Mouse (Mus musculus) frontal cortex, postnatal 36 days (tissue): Measurements from ENCODE around the gene Pde8a.
A peak's percentile ranks its signal among the peaks of the same experiment; 100 is the strongest.

ENCODE experiments used
- DNase-seq, 2 experiments: peaks; one replicate each; pipeline ENCODE4 v3.0.0; 2022; ENCODE audit warnings: low spot score in 2 of 2

Gene Pde8a

DNA sequence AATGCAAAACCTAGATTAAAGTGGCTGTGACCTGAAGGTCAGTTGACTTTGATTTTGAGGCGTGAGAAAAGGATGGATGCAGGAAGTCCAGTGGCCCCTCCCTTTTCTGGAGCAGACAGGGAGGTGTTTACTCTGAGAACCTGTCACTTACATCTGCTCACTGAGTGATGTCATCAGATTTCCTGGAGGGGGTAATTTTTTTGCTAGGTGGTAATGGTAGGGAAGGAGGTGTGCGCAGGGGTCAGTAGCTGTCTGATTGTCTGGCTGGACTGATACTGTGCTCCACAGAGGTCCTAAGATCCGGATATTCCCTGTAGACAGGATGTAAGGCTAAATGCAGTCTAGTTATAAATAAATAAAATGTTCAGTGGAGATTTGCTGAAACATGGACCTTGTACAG lies 59.5 kb downstream of the Pde8a start:
- DNase-seq: no peak

DNA sequence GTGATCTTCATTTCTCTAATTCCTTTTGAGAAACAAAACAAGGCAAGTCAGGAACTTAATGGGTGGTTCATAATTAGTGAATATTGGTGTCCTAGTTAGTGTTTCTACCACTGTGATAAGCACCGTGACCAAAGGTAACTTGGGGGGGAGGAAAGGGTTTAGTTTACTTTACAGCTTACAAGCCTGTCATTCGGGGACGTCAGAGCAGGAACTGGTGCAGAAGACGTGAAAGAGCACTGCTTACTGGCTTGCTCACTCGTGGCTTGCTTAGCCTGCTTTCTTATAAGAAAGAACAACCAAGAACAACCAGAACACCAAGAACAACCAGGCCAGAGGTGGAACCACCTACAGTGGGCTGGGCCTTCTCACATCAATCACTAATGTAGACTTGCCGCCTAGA lies 65.6 kb downstream of the Pde8a start:
- DNase-seq: no peak

DNA sequence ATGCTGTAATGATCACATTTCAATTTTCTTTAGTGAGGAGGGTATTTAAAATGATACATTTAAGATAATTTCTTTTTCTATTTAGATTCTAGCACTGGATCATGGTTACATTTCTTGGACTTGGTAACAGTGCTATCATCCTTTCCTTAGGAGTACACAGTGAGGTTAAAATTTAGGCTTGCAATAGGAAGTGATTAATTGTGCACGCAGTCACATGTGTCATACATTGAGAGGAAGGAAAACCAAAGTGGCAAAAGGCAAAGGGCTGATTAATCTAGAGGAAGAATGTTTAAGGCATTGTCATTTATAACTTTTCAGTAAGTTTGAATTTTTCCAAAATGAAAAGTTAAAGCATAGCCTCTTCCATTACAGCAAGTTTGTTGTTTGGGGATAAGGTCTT lies 67.8 kb downstream of the Pde8a start:
- DNase-seq: no peak

DNA sequence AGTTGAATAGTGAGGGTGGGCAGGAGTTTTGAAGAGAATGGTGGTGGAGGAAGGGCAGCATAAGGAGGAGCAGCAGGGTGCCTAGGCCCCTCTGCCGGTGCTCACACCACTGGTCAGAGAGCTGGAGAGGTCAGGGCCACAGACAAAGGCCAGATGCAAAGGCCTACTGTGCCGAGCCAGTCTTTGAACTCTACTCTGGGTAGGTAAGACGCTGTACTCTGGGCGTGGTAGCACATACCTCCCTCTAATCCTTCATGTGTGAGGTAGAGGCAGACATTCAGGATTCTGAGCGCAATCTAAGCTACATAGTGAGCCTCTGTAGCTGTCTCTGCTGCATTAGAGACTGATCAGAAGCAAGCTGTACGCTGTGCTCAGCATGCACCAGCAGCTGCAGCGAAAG lies 73.1 kb downstream of the Pde8a start:
- no peak for DNase-seq

DNA sequence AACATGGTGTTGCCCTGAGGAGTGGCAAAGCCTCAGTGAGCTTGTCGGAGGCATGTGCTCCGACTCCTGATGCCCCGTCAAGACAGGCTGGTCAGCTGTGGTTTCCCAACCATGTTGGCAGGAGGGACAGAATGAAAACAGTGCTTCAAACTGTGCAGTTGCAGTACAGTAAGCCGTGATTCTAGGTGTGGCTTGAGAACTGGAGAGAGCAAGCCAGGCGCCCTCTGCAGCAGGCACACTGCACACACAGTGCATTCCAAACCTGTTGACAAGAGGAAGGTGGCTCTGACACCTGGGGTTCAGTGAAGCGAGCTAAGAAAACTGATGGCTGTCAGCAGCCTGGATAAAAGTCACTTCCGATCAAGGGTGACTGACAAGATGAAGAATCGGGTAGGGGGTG lies 73.5 kb downstream of the Pde8a start:
- DNase-seq: no peak

DNA sequence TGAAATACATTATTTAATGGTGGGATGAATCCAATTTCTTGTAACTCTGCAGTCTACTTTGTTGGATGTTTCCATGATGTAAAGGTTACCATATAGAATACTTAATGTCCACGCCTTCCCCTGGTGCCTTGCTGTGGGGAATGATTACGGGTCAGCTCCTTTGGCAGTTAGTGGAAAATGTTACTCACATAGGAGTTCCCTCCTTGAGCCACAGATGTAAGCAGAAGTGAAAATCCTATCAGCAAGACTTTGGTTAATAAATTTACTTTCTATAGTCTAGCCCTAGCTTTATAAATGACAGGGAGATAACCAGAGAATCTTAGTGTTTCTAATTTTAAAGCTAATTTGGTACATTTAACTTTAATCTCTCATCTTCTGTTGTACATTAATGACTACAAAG lies 81.8 kb downstream of the Pde8a start:
- no peak for DNase-seq

DNA sequence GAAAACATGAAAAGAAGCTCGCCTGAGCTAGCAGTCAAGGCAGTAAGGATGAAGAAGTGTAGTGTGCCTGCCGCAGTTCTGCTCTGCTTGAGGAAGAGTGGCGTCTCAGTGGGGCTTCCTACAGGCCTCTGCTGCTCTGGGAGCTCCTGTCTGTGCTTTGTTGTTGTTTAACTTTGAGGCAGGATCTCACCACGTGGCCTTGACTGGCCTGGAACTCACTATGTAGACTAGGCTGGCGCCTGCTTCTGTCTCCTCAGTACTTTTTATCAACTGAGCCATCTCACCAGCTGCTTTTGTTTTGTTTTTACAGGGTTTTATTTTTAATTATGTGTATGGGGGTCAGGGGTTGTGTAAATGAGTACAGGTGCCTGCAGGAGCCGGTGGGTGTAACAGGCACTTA lies 84.8 kb downstream of the Pde8a start:
- DNase-seq: no peak

DNA sequence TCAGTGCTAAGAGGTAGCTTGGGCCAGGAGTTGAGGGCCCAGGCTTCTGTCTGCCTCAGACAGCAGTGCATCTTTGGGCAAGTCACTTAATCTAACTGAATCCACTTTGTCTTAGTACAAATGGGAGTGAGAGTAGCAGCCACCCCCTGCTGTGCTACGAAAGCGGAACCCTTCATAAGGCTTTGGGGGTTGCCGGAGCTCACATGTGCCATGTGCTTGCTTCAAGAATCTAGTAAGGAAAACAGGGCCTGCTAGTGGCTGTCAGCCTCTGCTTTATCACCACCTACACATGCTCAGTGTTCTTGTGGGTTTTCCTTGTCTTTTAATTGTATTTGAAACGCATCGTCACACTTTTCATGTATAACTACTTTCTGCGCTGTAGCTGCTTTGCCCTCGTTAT lies 87.9 kb downstream of the Pde8a start:
- DNase-seq: no peak

DNA sequence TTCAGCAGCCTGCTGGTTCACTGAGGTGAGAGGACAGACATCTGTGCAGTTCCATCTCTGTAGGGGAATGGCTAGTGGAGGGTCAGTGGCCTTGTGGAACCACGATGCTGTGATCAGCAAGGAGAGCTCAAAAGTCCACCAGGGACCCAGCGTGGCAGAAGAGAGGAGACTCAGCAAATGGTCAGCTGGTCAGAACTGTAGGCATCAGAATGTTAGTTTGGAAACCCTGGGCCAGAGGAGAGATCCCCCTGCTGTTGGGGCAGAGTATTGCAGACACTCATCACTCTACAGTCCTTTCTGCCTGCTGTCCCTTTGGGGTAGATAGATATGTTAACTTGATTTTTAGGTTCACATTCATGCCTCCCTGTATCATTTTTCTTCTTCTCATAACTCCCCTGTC lies 90.3 kb downstream of the Pde8a start:
- no peak for DNase-seq

DNA sequence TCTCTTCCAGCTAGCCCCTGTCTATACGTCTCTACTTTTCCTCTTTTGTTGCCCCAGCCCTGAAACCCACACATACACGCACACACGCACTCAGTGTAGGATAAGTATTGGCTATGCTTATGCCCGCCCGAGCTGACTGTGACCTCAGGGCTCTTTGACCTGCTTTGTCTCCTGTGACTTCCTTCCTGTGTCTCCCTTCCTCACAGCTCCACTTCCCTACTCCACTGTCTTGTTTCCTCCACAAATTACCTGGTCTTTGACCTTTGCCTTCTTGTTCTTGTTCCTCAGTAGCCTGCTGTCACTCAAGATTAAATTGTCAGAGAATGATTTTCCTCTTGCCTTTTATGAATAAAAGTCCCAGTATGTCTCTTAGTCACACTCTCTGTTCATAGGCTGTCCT lies 90.7 kb downstream of the Pde8a start:
- no peak for DNase-seq

DNA sequence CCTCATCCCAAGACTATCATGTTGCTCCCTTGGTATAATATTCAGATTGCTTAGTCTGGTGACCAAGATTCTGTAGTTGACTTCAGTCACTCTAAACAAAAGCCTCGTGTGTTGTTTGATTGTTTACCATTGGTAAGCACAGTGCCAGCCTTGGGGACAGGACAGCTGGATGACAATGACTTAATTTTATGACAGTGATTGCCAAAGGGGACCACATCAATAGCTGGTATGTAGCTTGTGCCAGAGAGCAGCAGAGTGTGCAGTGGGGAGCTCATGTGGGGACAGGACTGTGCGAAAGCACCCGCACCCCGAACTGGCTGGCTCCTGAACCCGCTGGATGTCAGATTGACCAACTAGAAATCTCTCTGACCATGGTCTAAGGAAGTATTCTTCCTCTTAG lies 91.3 kb downstream of the Pde8a start:
- no peak for DNase-seq

DNA sequence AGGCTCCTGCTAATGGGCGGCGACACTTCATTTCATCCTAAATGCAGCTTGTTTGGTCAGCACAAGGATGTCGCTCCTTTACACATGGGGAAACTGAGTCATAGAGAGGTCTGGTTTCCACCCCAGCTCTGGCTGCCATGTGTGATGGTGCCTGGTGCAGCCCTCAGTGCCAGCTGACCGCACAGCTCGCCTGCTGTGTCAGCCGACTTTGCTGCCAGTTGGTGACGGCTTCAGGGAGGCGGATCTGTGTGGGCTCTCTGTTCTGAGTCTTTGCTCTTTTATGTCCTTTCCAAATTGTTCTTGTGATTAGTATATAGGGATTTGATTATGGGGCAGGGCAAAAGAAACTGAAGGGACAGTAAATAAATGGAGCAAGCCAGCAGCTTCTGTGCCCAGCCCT lies 94.3 kb downstream of the Pde8a start:
- DNase-seq: peak in 1 of 2 experiments; percentile 15

DNA sequence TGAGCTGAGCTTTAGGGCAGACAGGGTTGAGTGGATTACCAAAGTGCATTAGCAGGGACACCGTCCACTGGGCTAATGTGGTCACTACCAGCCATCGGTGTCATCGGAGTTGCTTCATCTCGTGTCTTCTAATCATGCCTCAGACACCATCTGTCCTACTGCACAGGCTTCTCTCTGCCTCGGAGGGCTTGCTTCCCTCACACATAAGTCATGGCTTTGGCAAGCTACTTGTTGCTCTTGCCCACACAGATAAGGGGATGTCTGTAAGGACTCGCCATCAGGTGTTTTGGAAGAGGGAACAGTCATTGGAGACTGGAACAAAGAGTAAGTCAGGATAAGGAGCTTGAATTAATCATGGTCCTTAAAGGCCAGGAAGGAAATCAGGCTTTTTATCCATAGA lies 95.9 kb downstream of the Pde8a start:
- DNase-seq: no peak

DNA sequence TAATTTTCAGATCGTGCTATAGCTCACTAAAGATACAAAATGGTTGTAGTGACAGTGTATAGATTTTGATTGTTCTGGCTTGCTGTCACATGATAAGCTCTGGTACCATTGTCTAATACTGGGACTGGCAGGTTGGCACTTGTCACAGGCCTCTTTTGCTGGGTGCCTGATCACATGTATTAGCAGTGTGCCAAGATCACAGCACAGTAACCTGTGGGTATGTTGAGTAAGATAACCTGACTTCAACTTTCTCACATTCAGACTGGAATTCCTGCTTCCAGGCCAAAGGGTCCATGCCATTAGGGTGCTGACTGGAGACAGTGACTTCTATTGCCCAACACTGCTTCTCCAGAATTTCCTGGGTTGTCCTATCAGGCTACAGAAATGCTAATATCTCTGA lies 97.7 kb downstream of the Pde8a start:
- DNase-seq: no peak

DNA sequence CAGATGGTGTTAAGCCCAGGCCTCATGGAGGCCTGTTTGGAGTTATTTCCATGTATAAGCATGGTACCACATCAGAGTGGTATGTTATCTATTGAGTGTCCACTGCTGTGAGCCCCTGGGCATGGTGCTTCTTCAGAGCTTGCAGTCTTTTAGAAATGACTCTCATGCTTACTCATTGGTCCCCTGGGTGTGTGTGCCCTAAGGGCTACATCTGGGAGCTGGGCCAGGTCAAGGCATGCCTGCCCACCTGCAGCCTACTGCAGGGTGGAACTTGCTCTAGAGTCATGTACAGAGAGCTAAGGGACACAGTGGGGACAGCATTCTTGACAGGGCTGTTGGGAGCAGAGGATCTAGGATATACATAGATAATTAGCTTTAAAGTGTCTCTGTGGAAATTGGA lies 98.2 kb downstream of the Pde8a start:
- no peak for DNase-seq

DNA sequence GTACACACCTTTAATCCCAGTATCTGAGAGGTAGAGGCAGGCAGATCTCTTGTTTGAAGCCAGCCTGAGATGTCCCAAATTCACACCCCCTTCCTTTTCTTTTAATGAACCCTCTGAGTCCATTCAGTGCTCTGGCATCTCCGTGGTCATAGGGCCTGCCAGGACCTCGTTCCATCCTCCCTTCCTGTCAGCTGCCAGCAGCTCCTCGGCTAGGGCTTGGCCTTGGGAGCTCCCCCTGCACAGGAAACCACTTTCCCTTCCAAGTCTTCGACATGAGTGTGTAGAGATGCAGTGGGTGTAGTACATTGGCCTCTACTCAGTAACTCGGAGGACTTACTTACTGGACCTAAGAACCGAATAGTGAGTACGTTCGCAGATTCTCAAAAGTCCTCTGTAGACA lies 102.2 kb downstream of the Pde8a start:
- DNase-seq: no peak

DNA sequence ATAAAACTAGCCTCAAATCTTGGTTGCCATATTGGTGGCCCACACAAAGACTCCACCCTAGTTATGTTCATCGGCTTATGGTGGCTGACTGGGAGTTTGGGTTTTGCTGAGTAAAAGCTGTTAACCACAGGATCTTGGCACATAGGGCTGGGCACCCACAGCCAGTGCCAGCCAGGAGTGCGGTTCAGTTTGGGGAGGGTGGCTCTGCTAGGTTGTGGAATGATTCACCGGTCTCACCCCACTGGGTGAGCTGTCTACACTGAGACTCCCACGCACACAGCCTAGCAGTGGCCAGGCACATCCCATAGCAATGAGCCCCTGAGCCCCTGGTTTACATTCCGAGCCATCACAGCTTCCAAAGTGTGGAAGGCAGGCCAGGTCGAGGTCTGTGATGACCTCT lies 106.4 kb downstream of the Pde8a start:
- peak in 1 of 2 experiments; percentile 21 for DNase-seq

DNA sequence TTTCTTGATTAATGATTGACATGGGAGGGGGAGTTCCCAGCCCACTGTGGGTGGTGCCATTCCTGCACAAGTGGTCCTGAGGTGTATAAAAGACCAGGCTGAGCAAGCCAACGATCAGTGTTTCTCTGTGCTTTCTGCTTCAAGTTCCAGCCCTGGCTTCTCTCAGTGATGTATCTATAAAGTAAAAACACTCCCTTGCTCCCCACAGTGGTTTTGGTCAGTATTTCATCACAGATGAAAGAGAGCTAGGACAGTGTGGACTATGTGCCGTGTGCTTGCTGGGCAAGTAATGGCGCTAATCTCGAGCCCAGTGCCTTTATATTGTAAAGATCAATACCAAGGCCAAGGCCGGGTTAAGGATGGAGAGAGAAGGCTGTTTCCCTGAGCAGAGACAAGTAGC lies 108.4 kb downstream of the Pde8a start:
- no peak for DNase-seq

DNA sequence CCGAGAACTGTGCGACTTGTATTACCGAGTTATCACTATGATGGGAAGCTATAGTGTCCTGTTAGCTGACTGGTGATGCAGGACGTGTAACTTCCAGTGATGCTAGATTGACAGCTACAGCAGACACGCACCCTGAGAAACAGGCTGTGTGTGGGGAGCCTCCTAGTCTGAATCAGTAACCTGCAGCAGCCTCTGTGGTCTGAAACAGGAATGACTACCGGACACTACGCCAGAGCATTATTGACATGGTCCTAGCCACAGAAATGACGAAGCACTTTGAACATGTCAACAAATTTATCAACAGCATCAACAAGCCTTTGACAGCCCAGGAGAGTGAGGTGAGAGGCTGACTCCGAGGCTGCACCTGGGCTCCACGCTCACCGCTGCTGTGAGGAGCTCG lies 112.6 kb downstream of the Pde8a start:
- no peak for DNase-seq

DNA sequence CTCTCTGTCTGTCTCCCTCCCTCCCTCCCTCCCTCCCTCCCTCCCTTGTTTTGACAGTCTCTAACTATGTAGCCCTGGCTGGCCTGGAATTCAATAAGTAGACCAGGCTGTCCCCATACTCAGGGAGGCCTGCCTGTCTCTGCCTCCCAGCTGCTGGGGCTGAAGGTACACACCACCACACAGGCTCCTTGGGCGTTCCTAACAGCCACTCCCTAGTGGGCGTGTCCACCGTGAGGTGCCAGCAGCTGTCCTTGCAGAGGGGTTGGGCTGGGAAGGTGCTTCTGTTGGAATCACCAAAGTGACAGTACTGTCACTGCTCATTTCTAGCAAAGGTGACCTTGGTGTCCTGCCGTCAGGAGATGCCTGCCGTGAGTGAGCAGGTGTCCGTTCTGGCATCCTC lies 113.5 kb downstream of the Pde8a start:
- DNase-seq: no peak

DNA sequence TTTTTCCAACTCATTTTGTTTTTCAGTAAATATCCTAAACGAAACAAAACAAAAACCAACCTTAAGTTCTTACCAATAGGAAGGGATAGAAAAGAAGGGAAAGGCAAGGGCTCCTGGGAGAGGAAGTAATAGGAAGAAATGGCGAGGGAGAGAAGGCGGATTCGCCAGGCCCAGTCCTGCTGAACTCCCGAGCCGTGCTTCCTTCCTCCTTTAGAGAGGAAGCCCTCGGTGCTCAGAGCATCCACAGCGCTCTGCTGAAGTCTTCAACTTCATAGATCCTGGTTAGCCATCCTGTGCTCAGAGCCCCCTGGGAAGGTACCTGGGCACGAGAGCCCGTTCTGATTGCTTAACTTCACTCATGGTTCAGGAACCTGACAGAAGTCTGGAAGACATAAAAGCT lies 114.3 kb downstream of the Pde8a start:
- no peak for DNase-seq

DNA sequence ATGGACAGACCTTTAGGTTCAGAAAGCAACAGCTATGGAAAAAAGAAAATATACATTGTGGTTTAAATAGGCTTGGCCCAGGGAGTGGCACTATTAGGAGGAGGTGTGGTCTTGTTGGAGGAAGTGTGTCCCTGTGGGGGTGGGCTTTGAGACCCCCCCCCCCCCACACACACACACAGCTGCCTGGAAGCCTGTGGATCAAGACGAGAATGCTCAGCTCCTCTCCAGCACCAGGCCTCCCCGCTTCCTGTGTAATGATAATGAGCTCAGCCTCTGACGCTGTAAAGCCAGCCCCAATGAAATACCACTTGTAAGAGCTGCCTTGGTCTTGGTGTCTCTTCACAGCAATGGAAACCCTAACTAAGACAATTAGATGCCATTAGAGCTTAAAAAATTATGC lies 117.4 kb downstream of the Pde8a start:
- DNase-seq: no peak

DNA sequence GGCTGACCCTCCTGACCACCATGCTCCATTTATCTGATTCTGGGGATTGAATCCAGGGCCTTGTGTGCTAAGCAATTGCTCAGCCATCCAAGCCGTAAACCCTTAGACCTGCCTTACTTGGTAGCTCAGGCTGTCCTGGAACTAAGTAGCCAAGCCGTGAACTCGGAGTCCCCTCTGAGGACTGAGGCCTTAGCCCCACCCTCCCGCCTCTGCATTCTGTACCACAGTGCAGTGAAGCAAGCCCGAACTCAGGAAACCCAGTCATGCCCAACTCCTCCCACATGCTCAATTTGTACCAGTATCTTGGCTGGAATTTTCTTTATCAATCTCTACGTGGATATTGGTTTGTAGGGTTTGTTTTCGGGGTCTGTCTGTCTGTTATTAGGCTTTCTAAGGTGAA lies 118.5 kb downstream of the Pde8a start:
- no peak for DNase-seq

DNA sequence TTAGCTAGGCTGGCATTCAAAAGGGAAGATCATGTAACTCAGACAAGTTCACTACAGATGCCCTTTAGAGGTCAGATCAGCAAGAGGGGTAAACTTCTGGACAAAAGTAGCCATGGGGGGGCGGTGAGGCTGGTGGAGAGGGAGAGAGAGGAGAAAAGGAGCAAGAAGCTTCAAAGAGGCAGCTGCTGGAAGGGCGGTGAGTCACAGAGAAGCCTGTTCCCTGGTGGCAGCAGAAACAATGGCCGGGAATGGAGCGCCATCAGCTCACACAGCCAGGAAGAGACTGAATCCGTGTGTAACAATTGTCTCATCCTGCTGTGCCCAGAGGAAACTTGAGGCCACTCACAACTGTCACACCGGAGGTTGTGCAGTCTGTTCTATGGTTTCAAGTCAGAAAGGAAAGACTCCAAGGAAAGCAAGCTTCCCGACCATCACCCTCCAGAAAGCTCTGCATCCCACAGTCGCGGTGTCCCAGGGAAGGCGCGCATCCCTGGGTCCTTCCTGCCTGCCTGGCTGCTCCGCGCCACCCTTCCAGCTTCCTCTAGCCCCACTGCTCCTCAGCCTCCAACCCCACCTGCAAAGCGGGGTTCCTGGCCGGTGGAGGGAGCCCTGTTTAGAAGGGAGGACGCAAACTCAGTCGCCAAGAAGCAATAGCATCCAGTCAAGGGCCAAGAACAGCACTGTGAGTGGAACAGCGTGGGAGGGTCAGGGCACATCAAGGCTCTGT lies 122.5 kb downstream of the Pde8a start:
- DNase-seq: peak in 1 of 2 experiments; percentile 22

DNA sequence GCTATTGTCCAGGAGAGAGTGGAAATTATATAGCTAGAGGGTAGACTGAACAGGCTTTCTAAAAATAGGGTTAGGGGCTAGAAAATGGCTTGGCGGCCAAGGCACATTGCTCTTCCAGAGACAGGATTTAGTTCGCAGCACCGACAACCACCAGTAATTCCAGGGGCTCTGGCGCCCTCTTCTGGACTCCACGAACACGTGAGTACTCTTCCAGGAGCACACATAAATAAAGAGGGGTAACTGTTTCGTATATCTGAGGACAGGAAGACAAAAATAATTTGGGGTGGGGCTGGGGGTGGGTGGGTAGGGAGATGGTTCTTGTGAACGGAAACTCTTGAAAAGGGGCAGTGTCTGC lies 123.0 kb downstream of the Pde8a start:
- peak; percentile 37 to 39 for DNase-seq
